Mouse (Mus musculus) intestine, embryonic 14.5 days (tissue): Measurements from ENCODE around the gene Scml4. TPM values are rescaled to one million over a fixed set of nuclear protein-coding genes. Genes with fewer than 3 reads are reported as not detected.

Source experiments
- ATAC-seq: fragments of 200-750 bp; cut with Nextera tagmentation; replicated peaks from 2 replicates; pipeline ENCODE4 v1.8.0; 2017; ENCODE audit warnings: low read depth, moderate number of reproducible peaks, moderate TSS enrichment, moderate library complexity; ENCODE audit not compliant: low FRiP score, low TSS enrichment
- DNase-seq: peaks from one replicate; pipeline ENCODE4 v3.0.0-alpha.2; 2018; ENCODE audit warnings: low spot score
- H3K27ac ChIP-seq: fragments of 300-500 bp; sonication (generic); 2 replicates; pipeline ENCODE4 v1.5.1; 2014; ENCODE audit warnings: low read depth, mild to moderate bottlenecking, control low read depth
- H3K27me3 ChIP-seq: fragments of 300-500 bp; sonication (generic); replicated peaks from 2 replicates; pipeline ENCODE4 v1.6.1; 2014; ENCODE audit warnings: low read length, control low read depth; ENCODE audit not compliant: control insufficient read depth, insufficient read depth
- H3K36me3 ChIP-seq: fragments of 300-500 bp; sonication (generic); 2 replicates; pipeline ENCODE4 v1.6.1; 2014; ENCODE audit warnings: low read length, control low read depth; ENCODE audit not compliant: control insufficient read depth, insufficient read depth
- H3K4me1 ChIP-seq: fragments of 300-500 bp; sonication (generic); replicated peaks from 2 replicates; pipeline ENCODE4 v1.6.1; 2014; ENCODE audit warnings: low read length, control low read depth, mixed read lengths; ENCODE audit not compliant: control insufficient read depth, insufficient read depth
- H3K4me2 ChIP-seq: fragments of 300-500 bp; sonication (generic); 2 replicates; pipeline ENCODE4 v1.6.1; 2014; ENCODE audit warnings: low read length
- H3K4me3 ChIP-seq: fragments of 300-500 bp; sonication (generic); 2 replicates; pipeline ENCODE4 v1.5.1; 2014; ENCODE audit warnings: low read depth, low read length, control low read depth, mixed read lengths
- H3K9ac ChIP-seq: fragments of 300-500 bp; sonication (generic); 2 replicates; pipeline ENCODE4 v1.6.1; 2014; ENCODE audit warnings: mild to moderate bottlenecking, low read length
- H3K9me3 ChIP-seq: fragments of 300-500 bp; sonication (generic); 2 replicates; pipeline ENCODE4 v1.6.1; 2016; ENCODE audit warnings: low read length, control low read depth; ENCODE audit not compliant: control insufficient read depth
- WGBS: fragments of 180-500 bp; shearing (Covaris S2); extraction: QIAGEN DNeasy Blood & Tissue Kit; methylation state at CpG from one replicate; pipeline ENCODE4 v1.1.7; 2014; 5-methylcytosine and 5-hydroxymethylcytosine counted together
- polyA plus RNA-seq: library from polyadenylated mRNA; unstranded; fragments of >200 nt; fragmentation: Nextera tagmentation; extraction: Ambion mirVana; gene quantifications from 2 replicates; pipeline ENCODE4 v1.2.1, GENCODE M21; 2014

The Scml4 gene
- polyA plus RNA-seq, 1 experiment from 2014 or later: 22.3 TPM

- 56% methylated on average over 6 of the region's 6 CpGs for WGBS
Measured at GRCm38 (mm10) chr10:42914146-42914545, 54.0 kb downstream of the Scml4 start.

DNA sequence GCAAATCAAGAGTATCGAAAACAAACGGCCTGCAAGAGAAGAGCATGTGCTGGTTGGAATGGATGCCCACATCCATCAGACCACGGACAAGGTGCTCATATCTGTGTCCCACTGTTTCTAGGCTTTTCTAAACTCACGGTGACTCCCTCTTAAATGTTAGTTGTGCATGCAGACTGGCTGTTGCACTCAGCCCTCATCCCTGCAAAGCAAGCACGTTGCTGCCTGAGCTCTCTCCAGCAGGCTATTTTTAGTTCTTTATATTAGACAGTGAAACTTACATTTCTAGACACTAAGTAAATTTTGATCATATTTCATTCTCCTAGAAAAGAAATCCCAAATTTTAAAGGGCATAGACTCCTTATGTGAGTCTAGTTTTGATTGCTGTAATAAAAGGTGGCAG, 57.2 kb downstream of the Scml4 start:
- Histone ChIP-seq H3K4me1 (peaks cover 4% of the 10 kb centered on the region; the same call in 1 of the 2 replicates), H3K27ac (no peak overlapping the region), H3K9me3 (no peaks in the 10 kb centered on the region), H3K36me3 (no peaks in the 10 kb centered on the region), H3K4me2 (no peak overlapping the region), H3K4me3 (no peak overlapping the region), H3K9ac (no peak overlapping the region), H3K27me3 (no peaks in the 10 kb centered on the region)
- 73% methylated on average over 5 of the region's 5 CpGs for WGBS
- DNase-seq (no peak), ATAC-seq (no peak)

More at GRCm38 (mm10) chr10:42914146-42914545, 54.0 kb downstream of the Scml4 start:
- Histone ChIP-seq H3K4me1 (peaks cover 10% of the 10 kb centered on the region; the same call in 1 of the 2 replicates), H3K4me2 (no peak overlapping the region), H3K9ac (no peak overlapping the region), H3K27ac (no peak overlapping the region), H3K9me3 (no peaks in the 10 kb centered on the region), H3K27me3 (no peaks in the 10 kb centered on the region), H3K4me3 (no peak overlapping the region), H3K36me3 (no peaks in the 10 kb centered on the region)
- ATAC-seq: no peak
- no peak for DNase-seq

DNA sequence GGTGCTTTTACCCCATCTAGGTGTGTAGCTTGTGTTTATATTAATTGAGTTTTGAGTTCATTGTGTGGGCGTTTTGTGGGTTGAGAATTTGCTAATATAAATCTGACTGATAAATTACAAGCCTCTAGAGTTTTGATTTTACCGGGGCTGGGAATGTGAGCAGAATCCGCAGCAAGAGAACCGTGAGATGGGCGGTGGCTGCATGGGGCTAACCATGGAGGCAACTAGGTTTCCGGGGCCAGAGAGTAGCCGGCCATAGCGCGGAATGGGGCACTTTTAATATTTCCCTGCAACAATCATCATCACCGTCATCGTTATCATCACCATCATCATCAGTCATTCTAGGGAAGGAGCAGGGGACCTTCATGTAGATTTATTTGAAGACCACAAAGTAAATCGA, 59.6 kb downstream of the Scml4 start:
- H3K9me3 ChIP-seq: no peaks in the 10 kb centered on the region
- H3K4me3 ChIP-seq: no peak overlapping the region
- no peak overlapping the region for H3K4me2 ChIP-seq
- no peaks in the 10 kb centered on the region for H3K27me3 ChIP-seq
- no peaks in the 10 kb centered on the region for H3K4me1 ChIP-seq
- H3K36me3 ChIP-seq: no peaks in the 10 kb centered on the region
- ATAC-seq: no peak
- WGBS: 92% methylated on average over 12 of the region's 12 CpGs
- no peak overlapping the region for H3K27ac ChIP-seq
- no peak for DNase-seq
- no peak overlapping the region for H3K9ac ChIP-seq

- Histone ChIP-seq H3K4me3 (no peak overlapping the region), H3K27ac (no peak overlapping the region), H3K36me3 (no peaks in the 10 kb centered on the region), H3K4me1 (no peaks in the 10 kb centered on the region), H3K9me3 (no peaks in the 10 kb centered on the region), H3K27me3 (no peaks in the 10 kb centered on the region), H3K9ac (no peak overlapping the region), H3K4me2 (peak overlapping the region; percentile 15; the same call in 1 of the 2 replicates)
- ATAC-seq (no peak), DNase-seq (no peak)
- WGBS: 73% methylated on average over 22 of the region's 22 CpGs
Measured at GRCm38 (mm10) chr10:42925103-42925866, 65.1 kb downstream of the Scml4 start.

DNA sequence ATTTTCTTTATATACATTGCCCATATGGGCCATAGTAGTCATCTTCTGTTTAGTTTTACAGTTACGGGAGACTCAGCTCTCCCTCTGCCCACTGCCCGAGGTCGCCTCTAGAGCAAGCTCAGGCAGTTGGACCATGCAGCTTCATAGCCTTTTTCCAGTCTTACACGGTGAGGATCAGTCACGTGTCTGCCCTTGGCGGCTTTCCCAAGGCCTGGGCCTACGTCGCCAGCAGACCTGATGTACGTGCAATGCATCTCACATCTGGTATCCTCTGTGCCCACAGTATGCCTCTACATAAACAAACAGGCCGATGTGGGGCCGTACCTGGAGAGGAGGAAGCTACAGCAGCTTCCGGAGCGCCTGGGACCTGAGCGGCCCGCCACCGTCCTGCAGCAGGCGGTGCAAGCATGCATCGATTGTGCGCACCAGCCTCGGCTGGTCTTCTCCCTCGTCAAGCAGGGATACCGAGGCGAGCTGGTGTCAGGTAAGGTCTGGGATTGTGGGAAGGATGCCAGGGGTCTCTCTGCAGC, 70.0 kb downstream of the Scml4 start:
- Histone ChIP-seq H3K36me3 (no peaks in the 10 kb centered on the region), H3K27ac (no peak overlapping the region), H3K4me2 (no peak overlapping the region), H3K9me3 (no peaks in the 10 kb centered on the region), H3K4me3 (no peak overlapping the region), H3K27me3 (no peaks in the 10 kb centered on the region), H3K9ac (no peak overlapping the region), H3K4me1 (0 out of 2 replicates have a peak, but pooled peaks cover 2% of the 10 kb centered on the region)
- DNase-seq (no peak), ATAC-seq (no peak)
- WGBS: 82% methylated on average over 23 of the region's 23 CpGs

- Histone ChIP-seq H3K9me3 (no peaks in the 10 kb centered on the region), H3K36me3 (no peaks in the 10 kb centered on the region), H3K27me3 (no peaks in the 10 kb centered on the region), H3K4me2 (no peak overlapping the region), H3K4me3 (no peak overlapping the region), H3K4me1 (0 out of 2 replicates have a peak, but pooled peaks cover 4% of the 10 kb centered on the region), H3K27ac (no peak overlapping the region), H3K9ac (no peak overlapping the region)
- 70% methylated on average over 14 of the region's 14 CpGs for WGBS
- no peak for ATAC-seq
- DNase-seq: no peak
Measured at GRCm38 (mm10) chr10:42932862-42933480, 72.8 kb downstream of the Scml4 start.

DNA sequence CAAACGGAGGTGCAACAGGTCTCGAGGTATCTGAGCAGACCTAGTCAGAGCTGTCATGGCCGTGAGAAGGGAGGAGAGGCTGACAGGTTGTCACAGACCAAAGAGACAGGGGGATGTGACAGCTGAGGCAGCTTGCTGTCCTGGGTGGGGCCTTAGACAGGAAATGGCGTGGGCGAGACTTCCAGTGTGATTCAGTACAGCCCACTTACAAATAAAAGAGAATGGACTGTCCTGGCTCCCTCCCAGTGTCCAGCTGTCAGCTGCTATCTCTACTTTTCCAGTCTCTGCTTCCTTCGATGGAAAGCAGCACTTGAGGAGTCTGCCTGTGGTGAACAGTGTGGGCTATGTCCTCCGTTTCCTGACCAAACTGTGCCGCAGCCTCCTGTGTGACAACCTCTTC, 74.5 kb downstream of the Scml4 start:
- no peak for ATAC-seq
- H3K4me2 ChIP-seq: no peak overlapping the region

GRCm38 (mm10) chr10:42936205-42936604, 76.0 kb downstream of the Scml4 start:
- Histone ChIP-seq H3K4me1 (0 out of 2 replicates have a peak, but pooled peaks cover 4% of the 10 kb centered on the region), H3K27ac (no peak overlapping the region), H3K4me2 (no peak overlapping the region), H3K36me3 (no peaks in the 10 kb centered on the region), H3K9me3 (no peaks in the 10 kb centered on the region), H3K27me3 (no peaks in the 10 kb centered on the region), H3K4me3 (no peak overlapping the region), H3K9ac (no peak overlapping the region)
- ATAC-seq (no peak), DNase-seq (no peak)

More for the DNA sequence above, 74.5 kb downstream of the Scml4 start:
- DNase-seq: peak; percentile 59
- no peaks in the 10 kb centered on the region for H3K27me3 ChIP-seq
- H3K9me3 ChIP-seq: no peaks in the 10 kb centered on the region
- 0 out of 2 replicates have a peak, but pooled peaks cover 4% of the 10 kb centered on the region for H3K4me1 ChIP-seq
- H3K36me3 ChIP-seq: no peaks in the 10 kb centered on the region
- 54% methylated on average over 8 of the region's 8 CpGs for WGBS
- no peak overlapping the region for H3K27ac ChIP-seq
- no peak overlapping the region for H3K4me3 ChIP-seq
- H3K9ac ChIP-seq: no peak overlapping the region
